Mouse (Mus musculus): ENCODE measurements around the gene Gm10300. TPM values are rescaled to one million over a fixed set of nuclear protein-coding genes. Genes with fewer than 3 reads are reported as not detected.

Gm10300 gene
- polyA plus RNA-seq, 1 experiment, result 0.02 TPM

GRCm38 (mm10) chr4:132111227-132111626, 36.7 kb downstream of the Gm10300 start:
- H3ac ChIP-seq (ENCODE audit: control insufficient read depth, insufficient read length), result no peak overlapping the region
- TF ChIP-seq MYOG (IDR thresholded peaks at IDR 0.05; ENCODE audit: control insufficient read depth in 1 of 3, insufficient read depth in 1 of 3, insufficient read length in 2 of 3, low read depth in 2 of 3) (no peak), USF1 (IDR thresholded peaks at IDR 0.05; ENCODE audit: low read depth) (no peak), MYOD1 (IDR thresholded peaks at IDR 0.05; ENCODE audit: control insufficient read depth in 1 of 3, insufficient read length in 2 of 3, low read depth in 2 of 3) (no peak), REST (IDR thresholded peaks at IDR 0.05; ENCODE audit: insufficient read depth, insufficient read length) (no peak)
- no peak overlapping the region for H3K4me2 ChIP-seq (ENCODE audit: low read depth)
- H3K36me3 ChIP-seq (ENCODE audit: control insufficient read depth, insufficient read depth), result no peaks in the 10 kb centered on the region
- no peaks in the 10 kb centered on the region for H3K79me2 ChIP-seq (ENCODE audit: control insufficient read depth, insufficient read depth)
- peaks cover 72% of the 10 kb centered on the region for H3K27me3 ChIP-seq (ENCODE audit: control insufficient read depth, insufficient read depth, insufficient read length)
- H3K4me3 ChIP-seq, result no peak overlapping the region

- peaks cover 78% of the 10 kb centered on the region for H3K27me3 ChIP-seq (ENCODE audit: control insufficient read depth, insufficient read depth, insufficient read length)
- H3K4me2 ChIP-seq (ENCODE audit: low read depth), result no peak overlapping the region
- H3K4me3 ChIP-seq, result no peak overlapping the region
- no peaks in the 10 kb centered on the region for H3K79me2 ChIP-seq (ENCODE audit: control insufficient read depth, insufficient read depth)
- H3ac ChIP-seq (ENCODE audit: control insufficient read depth, insufficient read length), result no peak overlapping the region
- TF ChIP-seq REST (IDR thresholded peaks at IDR 0.05; ENCODE audit: insufficient read depth, insufficient read length) (no peak), MYOD1 (IDR thresholded peaks at IDR 0.05; ENCODE audit: control insufficient read depth in 1 of 3, insufficient read length in 2 of 3, low read depth in 2 of 3) (no peak), POLR2AphosphoS2 (IDR thresholded peaks at IDR 0.05; ENCODE audit: insufficient read length, low read depth) (no peak), MAX (IDR thresholded peaks at IDR 0.05; ENCODE audit: low read depth) (no peak), CEBPB (IDR thresholded peaks at IDR 0.05; ENCODE audit: insufficient read depth, poor library complexity, severe bottlenecking) (no peak), POLR2A (IDR thresholded peaks at IDR 0.05; ENCODE audit: insufficient read length, low read depth) (no peak)
- H3K36me3 ChIP-seq (ENCODE audit: control insufficient read depth, insufficient read depth), result no peaks in the 10 kb centered on the region
Observed at GRCm38 (mm10) chr4:132113411-132114095, 39.1 kb downstream of the Gm10300 start.

GRCm38 (mm10) chr4:132116315-132116714, 41.8 kb downstream of the Gm10300 start:
- Histone ChIP-seq H3K79me2 (ENCODE audit: control insufficient read depth, insufficient read depth) (no peaks in the 10 kb centered on the region), H3K27me3 (ENCODE audit: control insufficient read depth, insufficient read depth, insufficient read length) (peaks cover 70% of the 10 kb centered on the region), H3K36me3 (ENCODE audit: control insufficient read depth, insufficient read depth) (no peaks in the 10 kb centered on the region), H3K4me3 (no peak overlapping the region), H3ac (ENCODE audit: control insufficient read depth, insufficient read length) (no peak overlapping the region), H3K4me2 (ENCODE audit: low read depth) (no peak overlapping the region)
- TF ChIP-seq CEBPB (IDR thresholded peaks at IDR 0.05; ENCODE audit: insufficient read depth, poor library complexity, severe bottlenecking), result no peak
- no peak for TF ChIP-seq MYOG (IDR thresholded peaks at IDR 0.05; ENCODE audit: control insufficient read depth in 1 of 3, insufficient read depth in 1 of 3, insufficient read length in 2 of 3, low read depth in 2 of 3)
- TF ChIP-seq MYOD1 (IDR thresholded peaks at IDR 0.05; ENCODE audit: control insufficient read depth in 1 of 3, insufficient read length in 2 of 3, low read depth in 2 of 3), result no peak
- TF ChIP-seq USF1 (IDR thresholded peaks at IDR 0.05; ENCODE audit: low read depth), result no peak
- no peak for TF ChIP-seq TCF12 (IDR thresholded peaks at IDR 0.05; ENCODE audit: insufficient read depth, poor library complexity, severe bottlenecking)
- no peak for TF ChIP-seq E2F4 (IDR thresholded peaks at IDR 0.05; ENCODE audit: insufficient read depth)
- no peak for TF ChIP-seq SRF (IDR thresholded peaks at IDR 0.05; ENCODE audit: control insufficient read depth, insufficient read length, low read depth)
- TF ChIP-seq REST (IDR thresholded peaks at IDR 0.05; ENCODE audit: insufficient read depth, insufficient read length), result no peak
- TF ChIP-seq TCF3 (IDR thresholded peaks at IDR 0.05; ENCODE audit: insufficient read length, low read depth), result no peak
- TF ChIP-seq POLR2AphosphoS2 (IDR thresholded peaks at IDR 0.05; ENCODE audit: insufficient read length, low read depth), result no peak
- TF ChIP-seq POLR2A (IDR thresholded peaks at IDR 0.05; ENCODE audit: insufficient read length, low read depth), result no peak
- TF ChIP-seq MAX (IDR thresholded peaks at IDR 0.05; ENCODE audit: low read depth), result no peak

GRCm38 (mm10) chr4:132119566-132119965, 45.1 kb downstream of the Gm10300 start:
- H3ac ChIP-seq (ENCODE audit: control insufficient read depth, insufficient read length), result no peak overlapping the region
- H3K79me2 ChIP-seq (ENCODE audit: control insufficient read depth, insufficient read depth), result no peaks in the 10 kb centered on the region
- H3K4me3 ChIP-seq, result no peak overlapping the region
- no peaks in the 10 kb centered on the region for H3K36me3 ChIP-seq (ENCODE audit: control insufficient read depth, insufficient read depth)
- H3K4me2 ChIP-seq (ENCODE audit: low read depth), result no peak overlapping the region
- no peak for TF ChIP-seq MYOD1 (IDR thresholded peaks at IDR 0.05; ENCODE audit: control insufficient read depth in 1 of 3, insufficient read length in 2 of 3, low read depth in 2 of 3)
- TF ChIP-seq REST (IDR thresholded peaks at IDR 0.05; ENCODE audit: insufficient read depth, insufficient read length), result no peak
- peaks cover 71% of the 10 kb centered on the region for H3K27me3 ChIP-seq (ENCODE audit: control insufficient read depth, insufficient read depth, insufficient read length)

- no peak for TF ChIP-seq REST (IDR thresholded peaks at IDR 0.05; ENCODE audit: insufficient read depth, insufficient read length)
- TF ChIP-seq E2F4 (IDR thresholded peaks at IDR 0.05; ENCODE audit: insufficient read depth), result no peak
- TF ChIP-seq POLR2AphosphoS2 (IDR thresholded peaks at IDR 0.05; ENCODE audit: insufficient read length, low read depth), result no peak
- no peak for TF ChIP-seq USF1 (IDR thresholded peaks at IDR 0.05; ENCODE audit: low read depth)
- no peak for TF ChIP-seq TCF3 (IDR thresholded peaks at IDR 0.05; ENCODE audit: insufficient read length, low read depth)
- no peak for TF ChIP-seq SRF (IDR thresholded peaks at IDR 0.05; ENCODE audit: control insufficient read depth, insufficient read length, low read depth)
- Histone ChIP-seq H3K4me3 (no peak overlapping the region), H3K79me2 (ENCODE audit: control insufficient read depth, insufficient read depth) (no peaks in the 10 kb centered on the region), H3K27me3 (ENCODE audit: control insufficient read depth, insufficient read depth, insufficient read length) (peaks cover 59% of the 10 kb centered on the region), H3K4me2 (ENCODE audit: low read depth) (no peak overlapping the region), H3ac (ENCODE audit: control insufficient read depth, insufficient read length) (no peak overlapping the region), H3K36me3 (ENCODE audit: control insufficient read depth, insufficient read depth) (no peaks in the 10 kb centered on the region)
Observed at GRCm38 (mm10) chr4:132121674-132122073, 47.2 kb downstream of the Gm10300 start.

Measured in myocyte (in vitro differentiated cells).